Mouse (Mus musculus): ENCODE data around the gene Fkbp7. TPM values are rescaled to one million over a fixed set of nuclear protein-coding genes. Genes with fewer than 3 reads are reported as not detected.
"Not testable (repeated sequence)": the region's sequence is repeated elsewhere in the genome, so short reads cannot be mapped to it uniquely, and the experiment has no call there.

Gene Fkbp7
- total RNA-seq, 2 experiments from 2014 or later = 6.5 to 6.7 TPM

DNA sequence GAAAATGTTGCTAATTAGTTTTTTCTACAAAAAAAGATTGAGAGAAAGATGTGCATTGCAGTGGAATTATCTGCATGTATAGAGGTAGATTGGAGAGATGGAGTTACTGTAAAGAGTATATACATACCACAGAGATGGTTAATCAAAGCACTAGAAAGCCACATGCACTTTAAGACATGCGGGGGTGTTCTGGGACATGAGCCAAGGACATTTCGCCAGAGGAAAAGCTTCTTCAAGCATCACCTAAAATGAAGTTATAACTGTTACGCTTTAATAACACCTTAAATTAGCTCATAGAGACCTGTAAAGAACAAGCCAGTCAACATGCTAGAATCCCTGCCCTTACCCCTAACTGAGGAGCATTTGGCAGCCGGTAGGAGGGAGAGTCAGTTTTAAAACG, 5.7 kb downstream of the Fkbp7 start:
- no peak for DNase-seq
- intact Hi-C loops (cut with DNase I) = no loop called here

DNA sequence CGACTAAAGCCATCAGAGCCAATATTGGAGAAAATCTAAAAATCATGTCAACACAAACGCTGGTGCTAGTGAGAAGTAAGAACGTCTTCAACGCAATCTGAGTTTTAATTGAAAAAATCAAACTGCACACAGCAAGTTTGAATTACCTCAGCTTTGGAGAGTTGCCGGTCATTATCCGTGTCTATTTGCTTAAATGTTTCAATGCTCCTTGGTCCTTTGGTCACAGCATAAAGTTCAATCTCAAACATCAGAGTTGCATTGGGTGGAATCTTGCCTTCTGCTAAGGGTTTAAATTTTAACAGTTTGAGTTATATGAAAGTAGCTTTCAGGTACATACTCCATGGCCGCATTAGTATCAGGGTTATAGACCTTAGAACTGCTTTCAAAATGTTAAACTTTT, 7.4 kb downstream of the Fkbp7 start:
- intact Hi-C loops (cut with DNase I) = no loop called here

DNA sequence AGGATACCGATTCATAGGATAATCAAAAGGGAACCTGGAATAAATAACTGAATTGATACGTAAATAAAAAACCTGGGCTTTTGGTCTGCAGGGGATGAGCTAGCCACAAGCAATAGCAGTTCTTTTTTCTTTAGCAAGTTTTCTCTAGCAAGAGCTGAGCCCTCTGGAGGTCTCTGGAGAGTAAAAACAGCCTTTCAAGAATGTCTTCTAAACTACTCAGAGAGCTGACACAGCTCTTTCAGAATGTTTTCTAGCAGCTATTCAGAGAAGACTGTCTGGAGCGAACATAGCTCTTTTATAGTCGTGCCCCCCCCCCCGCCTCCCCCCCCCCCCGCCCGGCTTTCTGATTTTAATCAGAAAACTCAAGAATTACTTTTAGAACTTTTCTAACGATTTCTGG, 13.5 kb downstream of the Fkbp7 start:
- DNase-seq = no peak
- intact Hi-C loops (cut with DNase I) = no loop called here

More for the DNA sequence above, 7.4 kb downstream of the Fkbp7 start:
- DNase-seq = no peak

DNA sequence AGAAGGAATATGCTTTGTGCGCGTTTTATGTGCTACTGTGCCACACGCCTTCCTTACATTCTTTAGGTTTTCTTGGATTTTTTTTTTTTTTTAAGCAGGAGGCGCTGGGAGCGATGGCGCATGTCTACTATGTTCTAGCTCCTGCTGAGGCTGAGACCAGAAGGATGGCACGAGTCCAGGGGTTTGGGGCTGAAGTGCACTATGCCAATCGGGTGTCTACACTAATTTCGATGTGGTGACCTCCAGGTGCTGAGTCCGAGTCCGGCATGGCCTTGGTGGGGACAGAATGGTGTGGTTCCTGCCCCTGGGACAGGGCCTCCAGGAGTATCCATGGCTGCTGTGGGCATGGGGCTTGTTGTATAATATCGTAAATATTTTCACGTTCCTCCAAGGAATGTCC, 14.4 kb downstream of the Fkbp7 start:
- peak; percentile 37 for DNase-seq
- intact Hi-C loops (cut with DNase I) = no loop called here

DNA sequence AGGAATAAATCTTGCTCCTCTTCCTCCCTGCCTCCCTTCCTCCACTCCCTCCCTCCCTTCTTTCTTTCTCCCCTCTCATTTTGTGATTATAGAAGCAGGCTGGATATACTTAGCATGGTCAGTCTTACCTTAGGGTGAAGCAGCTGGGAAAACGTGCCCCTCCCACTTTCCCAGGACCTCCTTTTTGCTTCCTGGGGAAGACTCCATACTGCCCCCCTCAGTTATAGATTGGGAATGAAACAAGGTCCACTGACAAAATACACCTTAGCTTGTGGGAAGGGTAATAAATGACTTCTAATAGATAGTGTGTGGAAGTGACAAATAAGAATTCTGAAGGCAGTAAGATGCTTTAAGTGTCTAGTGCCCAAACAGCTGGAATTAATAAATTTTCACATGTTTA, 16.9 kb downstream of the Fkbp7 start:
- intact Hi-C loops (cut with DNase I) = no loop called here
- DNase-seq = no peak

DNA sequence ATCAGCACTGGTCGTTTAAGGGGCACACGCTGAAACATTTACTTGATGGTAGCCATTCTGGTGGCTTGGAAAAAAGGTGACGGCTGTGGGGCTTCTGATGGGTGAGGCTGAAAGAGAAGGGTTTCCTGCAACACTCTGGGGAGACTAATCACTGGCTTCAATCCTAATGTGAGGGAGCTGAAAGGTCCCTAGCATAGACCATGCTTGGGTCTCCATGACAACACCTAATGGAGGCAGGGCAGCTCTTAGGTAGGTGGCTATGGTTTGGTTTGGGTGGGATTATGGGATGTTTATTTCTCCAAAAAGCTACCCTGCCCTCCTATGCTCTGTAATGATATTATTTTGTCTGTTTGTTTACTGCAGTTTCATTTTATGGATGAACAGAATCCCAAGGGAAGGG, 17.5 kb downstream of the Fkbp7 start:
- DNase-seq = no peak
- intact Hi-C loops (cut with DNase I) = no loop called here

DNA sequence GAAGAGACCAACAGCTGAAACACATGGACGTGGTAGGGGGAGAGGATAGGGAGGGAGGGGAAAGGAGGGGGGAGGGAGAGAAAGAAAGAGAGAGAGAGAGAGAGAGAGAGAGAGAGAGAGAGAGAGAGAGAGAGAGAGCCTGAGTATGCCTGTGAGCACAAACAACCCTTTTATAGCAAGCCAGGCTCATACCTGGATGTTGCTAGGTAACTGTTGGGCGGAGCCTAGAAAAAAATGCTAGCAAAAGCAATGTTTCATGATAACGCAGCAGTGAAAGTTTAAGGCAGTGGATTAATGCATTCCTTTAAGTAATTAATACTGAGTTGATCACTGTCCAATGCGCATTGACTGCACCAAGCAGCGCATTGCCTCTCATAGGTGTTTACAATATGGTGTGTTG, 18.3 kb downstream of the Fkbp7 start:
- intact Hi-C loops (cut with DNase I) = no loop called here

DNA sequence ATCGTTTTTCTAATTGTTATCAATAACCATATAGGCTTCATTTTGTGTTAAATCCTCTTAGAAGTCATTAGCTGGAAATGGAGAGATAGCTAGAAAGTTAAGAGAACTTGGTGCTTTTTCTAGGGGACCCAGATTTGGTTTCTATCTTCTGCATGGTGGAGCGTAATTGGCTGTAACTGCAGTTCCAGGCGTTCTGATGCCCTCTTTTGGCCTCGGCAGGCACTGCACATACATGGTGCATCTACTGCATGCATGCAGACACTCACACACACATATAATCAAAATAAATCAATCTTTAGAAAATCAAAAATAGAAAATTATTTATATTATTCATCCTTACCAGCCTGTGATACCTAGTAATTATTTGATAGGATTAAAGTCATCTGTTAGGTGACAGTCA, 19.8 kb downstream of the Fkbp7 start:
- intact Hi-C loops (cut with DNase I) = no loop called here
- DNase-seq = no peak

More for the DNA sequence above, 18.3 kb downstream of the Fkbp7 start:
- no peak for DNase-seq

DNA sequence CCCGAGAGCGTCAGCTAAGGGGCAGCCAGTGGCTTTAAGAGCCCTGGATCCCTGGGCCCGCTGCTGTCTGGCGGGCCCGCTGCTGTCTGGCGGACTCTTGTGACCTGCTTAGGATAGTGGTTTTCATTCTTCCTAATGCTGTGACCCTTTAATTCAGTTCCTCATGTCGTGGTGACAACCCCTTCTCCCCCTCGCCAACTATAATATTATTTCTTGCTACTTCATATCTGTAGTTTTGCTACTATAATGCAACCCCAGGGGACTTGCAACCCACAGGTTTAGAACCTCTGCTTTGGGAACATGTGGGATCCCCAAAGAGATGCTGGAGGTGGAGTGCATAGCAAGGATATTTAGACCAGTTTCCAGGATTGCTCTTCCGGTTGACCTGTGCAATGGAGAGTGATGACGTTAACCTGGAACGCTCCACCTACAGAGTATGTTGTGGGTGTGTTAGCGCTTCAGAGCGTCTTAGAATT, 24.2 kb downstream of the Fkbp7 start:
- intact Hi-C loops (cut with DNase I) = no loop called here
- DNase-seq = peak; percentile 44

DNA sequence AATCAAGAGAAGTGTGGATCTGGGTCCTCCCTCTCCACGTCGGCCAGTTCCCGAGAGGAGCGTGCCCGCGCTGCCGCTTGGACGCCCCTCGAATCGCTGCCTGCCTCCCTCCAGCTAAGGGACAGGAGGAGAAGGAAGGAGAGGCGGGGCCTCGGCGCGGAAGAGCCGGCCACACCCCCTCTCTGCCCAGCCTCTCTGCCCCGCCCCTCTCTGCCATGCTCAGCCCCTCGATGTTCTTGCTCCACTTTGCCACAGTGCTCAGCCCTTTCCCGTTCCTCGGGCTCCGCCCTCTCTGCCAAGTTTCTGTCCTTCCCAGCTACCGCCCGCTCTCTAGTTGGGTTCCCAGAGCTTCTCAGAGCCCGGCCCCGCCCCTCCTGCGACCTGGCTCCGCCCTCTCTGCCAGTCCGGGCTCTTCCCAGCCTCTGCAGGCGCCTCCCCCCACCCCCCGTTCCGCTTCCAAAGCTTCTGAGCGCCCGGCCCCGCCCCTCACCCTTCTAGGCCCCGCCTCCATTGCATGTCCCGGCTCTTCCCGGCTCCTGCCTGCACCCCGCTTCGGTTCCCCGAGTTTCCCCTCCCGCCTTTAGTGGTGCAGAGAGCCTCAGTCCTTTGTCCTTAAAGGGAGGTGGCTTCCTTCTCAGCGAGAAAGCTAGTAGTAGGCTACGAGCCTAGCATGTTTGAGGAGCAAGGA, 24.9 kb downstream of the Fkbp7 start, which contains the start of the genes Prkra and Pjvk:
Gene Prkra (minus strand): TSS at position 133 of the 688 bp plus-strand sequence.
Gene Pjvk (plus strand): TSS at position 594 of the 688 bp plus-strand sequence.
- peak; percentile 100 for DNase-seq
- intact Hi-C loops (cut with DNase I) = no loop called here

DNA sequence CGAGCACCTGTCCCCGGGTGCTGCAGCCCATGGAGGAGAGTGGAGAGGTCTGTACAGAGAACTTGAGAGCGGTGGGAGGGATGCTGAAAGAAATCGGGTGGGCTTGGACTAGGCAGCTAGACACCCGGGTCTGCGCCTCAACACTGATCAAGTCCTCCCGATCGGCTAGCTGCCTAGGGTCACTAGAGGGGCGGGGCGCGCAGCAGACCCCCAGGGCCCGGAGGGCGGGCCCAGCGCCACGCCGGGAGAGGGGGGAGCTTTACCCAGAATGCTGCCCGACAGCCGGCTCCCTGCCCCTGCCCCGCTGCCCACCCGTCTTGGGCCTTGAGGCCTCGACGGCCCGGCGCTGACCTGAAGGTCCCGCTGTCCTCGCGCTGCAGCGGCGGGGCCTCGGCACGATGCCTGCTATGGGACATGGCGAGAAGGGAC, 25.5 kb downstream of the Fkbp7 start:
- peak; percentile 77 for DNase-seq
- intact Hi-C loops (cut with DNase I) = no loop called here

DNA sequence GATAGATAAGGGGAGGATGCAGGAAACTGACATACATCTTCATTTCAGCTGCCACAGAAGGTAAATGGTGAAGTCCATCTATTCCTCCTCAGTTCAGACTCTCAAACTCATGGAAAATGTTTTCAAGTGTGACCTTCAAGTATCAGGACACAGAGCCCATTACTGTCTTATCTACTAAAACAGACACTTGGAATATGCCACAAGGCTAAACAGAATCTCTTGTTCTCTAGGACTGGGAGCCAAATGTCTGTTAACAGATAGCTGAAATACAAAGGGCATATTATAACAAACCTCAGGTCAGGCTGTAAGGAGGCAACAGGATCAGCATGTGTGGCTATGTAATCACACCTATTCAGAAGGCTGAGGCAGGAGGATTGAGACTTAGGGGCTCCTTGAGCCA, 29.1 kb downstream of the Fkbp7 start:
- no peak for DNase-seq
- intact Hi-C loops (cut with DNase I) = no loop called here

DNA sequence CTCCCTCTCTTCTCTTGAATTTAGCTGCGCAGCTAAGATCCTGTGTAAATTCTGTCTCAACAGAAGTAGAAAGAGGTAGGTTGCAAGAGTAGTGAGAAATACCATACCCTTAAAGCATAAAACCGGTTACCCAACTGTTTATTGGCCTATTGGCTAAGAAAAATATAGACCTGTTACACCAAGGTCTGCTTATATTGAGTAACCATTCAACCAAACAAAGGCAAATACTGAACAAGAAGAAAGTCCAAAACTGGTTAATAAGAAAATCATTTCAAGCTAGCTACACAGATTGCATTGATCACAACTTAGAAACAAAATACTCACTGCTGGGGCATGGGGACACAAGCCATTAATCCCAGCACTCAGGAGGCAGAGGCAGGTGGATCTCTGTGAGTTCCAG, 33.3 kb downstream of the Fkbp7 start:
- no peak for DNase-seq
- intact Hi-C loops (cut with DNase I) = no loop called here

DNA sequence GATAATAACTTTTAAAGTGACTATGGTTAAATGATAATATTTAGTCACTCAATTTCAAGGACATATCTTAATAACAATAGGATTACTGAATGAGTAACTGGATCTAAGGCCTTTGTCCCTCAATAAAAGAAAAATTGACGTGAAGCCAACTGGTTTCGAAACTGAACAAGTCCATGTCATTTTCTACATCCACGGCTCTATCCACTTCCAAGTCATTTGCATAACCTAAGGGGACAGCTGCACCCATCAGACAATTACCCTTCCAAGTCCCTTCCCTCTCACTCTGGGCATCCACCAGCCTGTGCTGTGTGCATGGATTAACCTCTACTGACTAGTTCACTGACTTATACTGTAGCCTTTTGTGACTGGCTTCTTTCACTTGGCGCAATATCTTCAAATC, 41.3 kb downstream of the Fkbp7 start:
- peak; percentile 22 for DNase-seq
- intact Hi-C loops (cut with DNase I) = loop anchor here (5.0 kb wide), 1 partner anchor 249 kb away; no protein-coding TSS in a partner anchor

DNA sequence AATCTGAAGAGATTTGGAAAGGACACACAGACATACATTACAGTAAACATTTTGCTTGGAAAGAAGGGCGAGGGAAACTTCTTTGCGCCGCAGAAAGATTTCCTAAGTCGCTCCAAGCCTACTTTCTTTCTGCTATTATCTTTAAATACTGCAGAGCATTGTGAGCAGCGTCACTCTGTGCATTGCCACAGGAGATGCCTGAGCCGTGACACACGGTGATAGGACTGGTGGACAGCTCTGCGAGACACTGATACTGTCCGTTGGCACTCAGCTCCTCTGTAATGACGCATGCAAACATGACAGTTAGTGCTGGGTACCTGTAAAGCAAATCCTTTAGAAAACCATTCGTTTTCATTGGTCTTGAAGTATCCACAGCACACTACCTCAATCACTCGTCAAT, 42.6 kb downstream of the Fkbp7 start:
- intact Hi-C loops (cut with DNase I) = loop anchor here (5.0 kb wide), 1 partner anchor 248 kb away; no protein-coding TSS in a partner anchor
- no peak for DNase-seq

DNA sequence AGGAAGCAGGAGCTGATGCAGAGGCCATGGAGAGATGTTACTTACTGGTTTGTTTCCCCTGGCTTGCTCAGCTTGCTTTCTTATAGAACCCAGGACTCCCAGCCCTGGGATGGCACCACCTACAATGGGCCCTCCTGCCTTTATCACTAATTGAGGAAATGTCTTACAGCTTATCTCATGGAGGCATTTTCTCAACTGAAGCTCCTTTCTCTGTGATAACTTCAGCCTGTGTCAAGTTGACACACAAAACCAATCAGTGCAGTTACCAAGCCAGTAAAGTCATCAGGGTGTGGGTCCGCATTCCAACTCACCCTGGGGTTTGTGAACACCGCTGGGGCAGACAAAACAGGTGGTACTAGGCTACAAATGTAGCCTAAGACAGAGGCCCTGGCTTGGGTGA, 50.6 kb downstream of the Fkbp7 start:
- intact Hi-C loops (cut with DNase I); DNase-seq: not testable (repeated sequence)

DNA sequence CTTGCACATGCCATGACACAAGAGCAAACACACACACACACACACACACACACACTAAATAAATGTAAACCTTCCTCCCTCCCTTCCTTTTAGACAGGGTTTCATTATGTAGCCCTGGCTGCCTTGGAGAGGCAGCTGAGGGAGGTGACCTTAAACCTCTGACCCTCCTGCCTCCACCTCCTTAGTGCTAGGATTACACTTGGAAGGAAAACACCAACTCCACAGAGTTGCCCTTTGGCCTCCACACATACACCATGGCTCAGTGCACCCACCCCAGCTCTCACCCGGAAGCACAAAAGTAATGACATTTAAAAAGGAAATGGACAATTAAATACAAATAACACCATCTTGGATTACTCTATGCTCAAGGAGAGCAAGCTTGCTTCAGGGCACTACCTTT, 51.2 kb downstream of the Fkbp7 start:
- no peak for DNase-seq
- intact Hi-C loops (cut with DNase I) = no loop called here

DNA sequence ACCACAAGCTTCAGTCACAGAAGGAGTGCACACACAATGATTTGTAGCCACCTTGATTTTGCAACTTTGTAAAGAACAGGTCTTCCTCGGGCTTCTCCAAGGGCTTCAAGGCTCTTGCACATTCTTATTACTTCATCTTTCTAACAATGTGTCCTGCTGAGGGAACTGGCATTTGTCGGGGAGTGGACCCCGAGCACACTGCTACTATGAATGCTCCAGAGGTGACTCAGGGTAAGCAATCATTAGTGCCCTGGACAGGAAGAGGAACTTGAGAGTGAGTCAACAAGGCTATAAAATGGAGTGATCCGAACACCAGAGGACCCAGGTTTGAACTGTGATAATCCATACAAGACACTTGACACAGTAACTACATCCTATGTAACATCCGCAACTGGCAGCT, 52.7 kb downstream of the Fkbp7 start:
- intact Hi-C loops (cut with DNase I) = no loop called here
- DNase-seq = no peak

DNA sequence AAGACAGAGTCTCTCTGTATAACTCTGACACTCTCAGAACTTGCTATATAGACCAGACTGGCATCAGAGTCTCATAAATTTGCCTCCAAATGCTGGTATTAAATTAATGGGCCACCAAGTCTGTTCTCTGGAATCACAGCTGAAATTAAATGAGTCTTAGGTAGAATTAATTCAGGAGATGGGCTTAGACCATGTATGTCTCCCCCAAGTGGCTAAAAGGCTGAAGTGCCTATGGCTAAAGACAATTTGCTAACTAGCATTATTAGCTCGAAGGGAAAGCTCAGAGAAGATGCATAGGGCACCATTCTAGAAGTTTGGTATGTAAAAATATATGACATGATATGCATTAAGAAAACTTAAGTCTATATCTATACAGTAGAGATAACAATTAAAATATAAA, 54.8 kb downstream of the Fkbp7 start:
- DNase-seq = peak; percentile 36
- intact Hi-C loops (cut with DNase I) = loop anchor here (2.0 to 10.0 kb wide), 2 partner anchors 249 to 483 kb away; partner anchors contain the start of gene Rbm45

Measured in left cerebral cortex, postnatal 4 days (tissue).